In genomic region chr7:6937040-6937439, GRCm38 (mm10) we compare ENCODE assay signal across 8 mouse cellular contexts. TPM values are rescaled to one million over a fixed set of nuclear protein-coding genes. Genes with fewer than 3 reads are reported as not detected.
DNase-seq lines count a peak whose midpoint lies in the region; ATAC-seq and TF ChIP-seq lines count a peak whose summit lies in the region.

No protein-coding gene starts in this region.

- H3K36me3 ChIP-seq in G1E (replicated peaks): no peaks in the 10 kb centered on the region
- H3K36me3 ChIP-seq in lung, embryonic 15.5 days: no peaks in the 10 kb centered on the region

- 0 out of 2 replicates have a peak, but pooled peaks cover 4% of the 10 kb centered on the region for H3K27me3 ChIP-seq in G1E (ENCODE audit: insufficient read depth, low read length)
- no peaks in the 10 kb centered on the region for H3K27me3 ChIP-seq in lung, embryonic 15.5 days

- no peaks in the 10 kb centered on the region for H3K9me3 ChIP-seq in G1E (replicated peaks)
- H3K9me3 ChIP-seq in lung, embryonic 15.5 days: no peaks in the 10 kb centered on the region

- ATAC-seq in G1E (ENCODE audit: extremely low read depth, insufficient number of reproducible peaks, low FRiP score, poor library complexity, severe bottlenecking): peak; percentile 34
- peak; percentile 53 for ATAC-seq in lung, embryonic 15.5 days (ENCODE audit: borderline replicate concordance, extremely low read depth, low FRiP score, low TSS enrichment)

- no peak overlapping the region for H3K4me2 ChIP-seq in lung, embryonic 15.5 days

- no peaks in the 10 kb centered on the region for H3K4me1 ChIP-seq in G1E (ENCODE audit: insufficient read depth, low read depth, low read length)
- no peaks in the 10 kb centered on the region for H3K4me1 ChIP-seq in lung, embryonic 15.5 days

- TF ChIP-seq CTCF in G1E (IDR thresholded peaks at IDR 0.05; ENCODE audit: low read depth, low read length): peak; percentile 65; the same call in 1 of the 2 replicates

- 0 out of 2 replicates have a peak overlapping the region, but pooled peaks have one; percentile 13 for H3K9ac ChIP-seq in lung, embryonic 15.5 days

- peak; percentile 16 for DNase-seq in G1E (ENCODE audit: low spot score)
- peak; percentile 60 for DNase-seq in brain, embryonic 18.5 days (ENCODE audit: low read depth, low spot score)
- peak; percentile 19 for DNase-seq in fibroblast of lung, adult 2 months (ENCODE audit: low read depth)
- peak; percentile 82 for DNase-seq in heart, postnatal 4 days
- DNase-seq in layer of hippocampus, adult 11-12 months (ENCODE audit: low spot score): peak; percentile 75
- DNase-seq in ovary, postnatal 36 days (ENCODE audit: low spot score): peak; percentile 61
- DNase-seq in thymus, postnatal 36 days: peak; percentile 25 to 42

- H3K27ac ChIP-seq in lung, embryonic 15.5 days: no peak overlapping the region

- H3K4me3 ChIP-seq in G1E (ENCODE audit: low read depth, low read length): no peak overlapping the region
- H3K4me3 ChIP-seq in lung, embryonic 15.5 days: no peak overlapping the region

- 32% methylated on average over 11 of the region's 11 CpGs for WGBS in lung, embryonic 15.5 days

RNA-seq across cellular contexts. Expression of gene Aurkc, which starts 58.1 kb away (rescaled TPM):
- not detected in 2 replicates for total RNA-seq in G1E (2014; fragmentation: Nextera tagmentation)
- total RNA-seq in G1E (2017): not detected in 2 replicates
- not detected in 2 replicates for polyA plus RNA-seq in G1E (2012)
- total RNA-seq in heart, postnatal 4 days (2021): not detected
- polyA plus RNA-seq in lung, embryonic 15.5 days (2015; fragmentation: Nextera tagmentation; extraction: Ambion mirVana): not detected in 2 replicates

Comparison
In these comparisons a context has a peak if more than half of its experiments do, and no peak if none do; other contexts are left out.
1. DNase-seq: peak in every context shown above with its lines; median percentile 82 in heart, postnatal 4 days; 75 in layer of hippocampus, adult 11-12 months; 61 in ovary, postnatal 36 days; 60 in brain, embryonic 18.5 days; 34 in thymus, postnatal 36 days; 19 in fibroblast of lung, adult 2 months; 16 in G1E.